In the genomic region with DNA sequence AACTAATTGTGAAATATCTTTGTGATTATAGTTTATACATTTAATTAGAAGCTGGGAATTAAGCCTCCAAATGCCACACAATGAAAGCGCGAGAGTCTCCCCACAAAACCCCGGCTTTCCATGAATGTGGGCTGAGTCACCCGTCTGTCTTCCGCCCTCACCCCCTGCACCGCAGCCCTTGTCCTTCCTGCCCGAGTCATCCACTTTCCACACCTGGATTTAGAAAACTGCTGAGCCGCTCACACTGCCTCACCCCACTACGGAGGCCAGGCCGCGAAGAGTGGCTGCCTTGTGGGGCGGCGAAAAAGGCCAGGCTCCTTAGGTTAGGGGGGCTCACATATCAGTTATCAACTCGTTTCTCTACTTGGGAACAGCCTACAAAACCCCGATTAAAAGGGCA, we compare ENCODE assay signal across 24 mouse cellular contexts.
DNase-seq lines count a peak whose midpoint lies in the region; ATAC-seq and TF ChIP-seq lines count a peak whose summit lies in the region.
"Had no signal": no experiment of that assay in that cellular context is flagged by ENCODE, and none has a peak within 500 bp of the region (broad histone marks: within the 10 kb centered on the region; RNA-seq: fewer than 3 reads in every experiment).

No protein-coding gene starts in this region.

- H3K36me3 ChIP-seq in liver, embryonic 12.5 days = no peaks in the 10 kb centered on the region
- H3K36me3 ChIP-seq in liver, postnatal 0 days (replicated peaks; ENCODE audit: insufficient read depth, low read length) = no peaks in the 10 kb centered on the region
- H3K36me3 ChIP-seq in E14TG2a.4 (ENCODE audit: insufficient read depth, low read length) = no peaks in the 10 kb centered on the region
- no peaks in the 10 kb centered on the region for H3K36me3 ChIP-seq in liver, embryonic 15.5 days (replicated peaks)
- H3K36me3 ChIP-seq in hindbrain, postnatal 0 days (ENCODE audit: insufficient read depth, low read length) = no peaks in the 10 kb centered on the region
- H3K36me3 ChIP-seq: embryonic facial prominence, embryonic 15.5 days; heart, embryonic 13.5 days; limb, embryonic 13.5 days; midbrain, embryonic 13.5 days; neural tube, embryonic 12.5 days had no signal

- no peak for TF ChIP-seq CTCF in liver, postnatal 0 days (IDR thresholded peaks at IDR 0.05; ENCODE audit: low read depth)
- no peak for TF ChIP-seq CTCF in E14TG2a.4 (conservative IDR thresholded peaks at IDR 0.05; ENCODE audit: low read length)
- no peak for TF ChIP-seq CTCF in hindbrain, postnatal 0 days (IDR thresholded peaks at IDR 0.05; ENCODE audit: low read depth)

- no peak overlapping the region for H3K4me3 ChIP-seq in liver, embryonic 12.5 days
- no peak overlapping the region for H3K4me3 ChIP-seq in liver, postnatal 0 days (ENCODE audit: low read depth, low read length)
- peak overlapping the region; percentile 50 for H3K4me3 ChIP-seq in E14TG2a.4 (replicated peaks; ENCODE audit: low read length)
- H3K4me3 ChIP-seq in liver, embryonic 15.5 days (replicated peaks) = no peak overlapping the region
- no peak overlapping the region for H3K4me3 ChIP-seq in hindbrain, postnatal 0 days (ENCODE audit: low read length)
- H3K4me3 ChIP-seq: embryonic facial prominence, embryonic 15.5 days; heart, embryonic 13.5 days; limb, embryonic 13.5 days; midbrain, embryonic 13.5 days; neural tube, embryonic 12.5 days had no signal

- DNase-seq in liver, postnatal 0 days = no peak
- DNase-seq in thymus, postnatal 0 days (ENCODE audit: low spot score) = peak; percentile 53
- no peak for DNase-seq in kidney, adult 18-20 months
- no peak for DNase-seq in right cerebral cortex, postnatal 10 days (ENCODE audit: low spot score in 2 of 2)
- DNase-seq in hindbrain, postnatal 0 days (ENCODE audit: low spot score) = no peak
- DNase-seq: adrenal gland, postnatal 36 days; B cell, adult 2 months; cerebellum, adult 11 months; cerebellum, adult 9-11 months; heart, postnatal 36 days; kidney, postnatal 4 days; retina, postnatal 1 day had no signal

- H3K4me2 ChIP-seq in liver, embryonic 12.5 days = peak overlapping the region; percentile 31
- no peak overlapping the region for H3K4me2 ChIP-seq in liver, postnatal 0 days (ENCODE audit: low read depth, low read length)
- peak overlapping the region; percentile 21; the same call in 1 of the 2 replicates for H3K4me2 ChIP-seq in liver, embryonic 15.5 days
- H3K4me2 ChIP-seq in hindbrain, postnatal 0 days (ENCODE audit: low read depth, low read length) = no peak overlapping the region
- H3K4me2 ChIP-seq: embryonic facial prominence, embryonic 15.5 days; heart, embryonic 13.5 days; limb, embryonic 13.5 days; lung, embryonic 14.5 days; midbrain, embryonic 13.5 days; neural tube, embryonic 12.5 days had no signal

- peak overlapping the region; percentile 58 for H3K27ac ChIP-seq in liver, embryonic 12.5 days
- H3K27ac ChIP-seq in liver, postnatal 0 days (ENCODE audit: low read depth) = no peak overlapping the region
- peak overlapping the region; percentile 39; the same call in 1 of the 2 replicates for H3K27ac ChIP-seq in liver, embryonic 15.5 days (replicated peaks)
- no peak overlapping the region for H3K27ac ChIP-seq in hindbrain, postnatal 0 days
- H3K27ac ChIP-seq: embryonic facial prominence, embryonic 15.5 days; heart, embryonic 13.5 days; limb, embryonic 13.5 days; midbrain, embryonic 13.5 days; neural tube, embryonic 12.5 days had no signal

- H3K9me3 ChIP-seq in liver, embryonic 12.5 days (replicated peaks) = no peaks in the 10 kb centered on the region
- no peaks in the 10 kb centered on the region for H3K9me3 ChIP-seq in liver, postnatal 0 days (ENCODE audit: low read length)
- H3K9me3 ChIP-seq in E14TG2a.4 (ENCODE audit: low read length) = no peaks in the 10 kb centered on the region
- H3K9me3 ChIP-seq in liver, embryonic 15.5 days (replicated peaks) = no peaks in the 10 kb centered on the region
- no peaks in the 10 kb centered on the region for H3K9me3 ChIP-seq in hindbrain, postnatal 0 days (ENCODE audit: low read length)
- H3K9me3 ChIP-seq: embryonic facial prominence, embryonic 15.5 days; heart, embryonic 13.5 days; limb, embryonic 13.5 days; midbrain, embryonic 13.5 days; neural tube, embryonic 12.5 days had no signal

- H3K9ac ChIP-seq in liver, embryonic 12.5 days = no peak overlapping the region
- H3K9ac ChIP-seq in liver, postnatal 0 days (replicated peaks) = no peak overlapping the region
- H3K9ac ChIP-seq in liver, embryonic 15.5 days = no peak overlapping the region
- H3K9ac ChIP-seq in hindbrain, postnatal 0 days (replicated peaks; ENCODE audit: low read length) = no peak overlapping the region
- H3K9ac ChIP-seq: embryonic facial prominence, embryonic 15.5 days; heart, embryonic 13.5 days; limb, embryonic 13.5 days; lung, embryonic 14.5 days; midbrain, embryonic 13.5 days; neural tube, embryonic 12.5 days had no signal

- 69% methylated on average over 15 of the region's 15 CpGs for WGBS in liver, embryonic 12.5 days (ENCODE audit: insufficient replicate concordance)
- 73% methylated on average over 15 of the region's 15 CpGs for WGBS in liver, postnatal 0 days (ENCODE audit: insufficient replicate concordance)
- 68% methylated on average over 15 of the region's 15 CpGs for WGBS in liver, embryonic 15.5 days (ENCODE audit: insufficient replicate concordance)
- 91% methylated on average over 15 of the region's 15 CpGs for WGBS in hindbrain, postnatal 0 days

- ATAC-seq in liver, embryonic 12.5 days = no peak; the same call in 1 of the 2 replicates
- ATAC-seq in liver, postnatal 0 days = no peak
- ATAC-seq in liver, embryonic 15.5 days (ENCODE audit: insufficient read depth) = no peak
- no peak for ATAC-seq in hindbrain, postnatal 0 days
- ATAC-seq: forebrain, embryonic 14.5 days; hindbrain, embryonic 16.5 days; intestine, postnatal 0 days; midbrain, embryonic 13.5 days had no signal

- H3K4me1 ChIP-seq in liver, embryonic 12.5 days = peaks cover 32% of the 10 kb centered on the region
- peaks cover 27% of the 10 kb centered on the region for H3K4me1 ChIP-seq in liver, postnatal 0 days (ENCODE audit: insufficient read depth)
- H3K4me1 ChIP-seq in E14TG2a.4 (replicated peaks; ENCODE audit: low read depth, low read length) = peaks cover 11% of the 10 kb centered on the region
- peaks cover 48% of the 10 kb centered on the region for H3K4me1 ChIP-seq in liver, embryonic 15.5 days (replicated peaks)
- peaks cover 9% of the 10 kb centered on the region for H3K4me1 ChIP-seq in hindbrain, postnatal 0 days (ENCODE audit: insufficient read depth, low read length)
- H3K4me1 ChIP-seq: embryonic facial prominence, embryonic 15.5 days had no signal

- peaks cover 40% of the 10 kb centered on the region for H3K27me3 ChIP-seq in liver, embryonic 12.5 days (replicated peaks)
- no peaks in the 10 kb centered on the region for H3K27me3 ChIP-seq in liver, postnatal 0 days (ENCODE audit: insufficient read depth, low read length)
- peaks cover 51% of the 10 kb centered on the region for H3K27me3 ChIP-seq in E14TG2a.4 (ENCODE audit: insufficient read depth, low read length)
- H3K27me3 ChIP-seq in liver, embryonic 15.5 days = peaks cover 33% of the 10 kb centered on the region
- H3K27me3 ChIP-seq in hindbrain, postnatal 0 days (ENCODE audit: insufficient read depth, low read length) = no peaks in the 10 kb centered on the region
- H3K27me3 ChIP-seq: embryonic facial prominence, embryonic 15.5 days; midbrain, embryonic 13.5 days; neural tube, embryonic 12.5 days had no signal

- no peak for TF ChIP-seq EP300 in liver, postnatal 0 days (IDR thresholded peaks at IDR 0.05; ENCODE audit: low read depth)

Comparison
In these comparisons a context has a peak if more than half of its experiments do, and no peak if none do; other contexts are left out.
1. H3K27ac ChIP-seq: peak in liver, embryonic 12.5 days (single experiment) and liver, embryonic 15.5 days (single experiment); none in liver, postnatal 0 days (single experiment) and hindbrain, postnatal 0 days (single experiment).
2. H3K4me2 ChIP-seq: peak in liver, embryonic 12.5 days (single experiment) and liver, embryonic 15.5 days (single experiment); none in liver, postnatal 0 days (single experiment) and hindbrain, postnatal 0 days (single experiment).